ENCODE assay signal across 8 mouse cellular contexts in the genomic region with DNA sequence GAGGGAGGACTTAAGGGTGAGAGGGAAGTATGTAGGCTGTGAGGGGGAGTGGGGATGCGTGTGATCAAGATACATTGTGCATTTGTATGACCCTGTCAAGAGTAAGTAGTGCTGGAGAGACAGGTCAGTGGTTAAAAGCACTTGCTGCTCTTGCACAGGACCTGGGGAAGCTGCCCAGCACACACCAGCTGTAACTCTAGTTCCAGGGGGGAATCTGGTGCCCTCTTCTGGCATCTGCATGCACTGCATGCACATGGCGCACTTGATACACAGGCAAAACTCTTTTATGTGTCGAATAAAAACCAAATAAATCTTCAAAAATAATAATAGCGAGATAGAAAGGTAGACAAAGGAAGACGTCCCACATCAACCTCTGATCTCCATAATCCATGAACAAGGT. TPM values are rescaled to one million over a fixed set of nuclear protein-coding genes. Genes with fewer than 3 reads are reported as not detected.
DNase-seq lines count a peak whose midpoint lies in the region; ATAC-seq and TF ChIP-seq lines count a peak whose summit lies in the region.

No protein-coding gene starts in this region.

- peak; percentile 66 for TF ChIP-seq CTCF in heart, postnatal 0 days (IDR thresholded peaks at IDR 0.05; ENCODE audit: low read depth)

- DNase-seq in heart, postnatal 0 days (ENCODE audit: low spot score), result no peak
- no peak for DNase-seq in heart, adult 8-10 months (ENCODE audit: low spot score)
- peak; percentile 90 for DNase-seq in 3T3-L1 (ENCODE audit: low read depth, low spot score)
- peak; percentile 63 for DNase-seq in adrenal gland, adult 2 months
- DNase-seq in embryo, embryonic 11 days, result peak; percentile 64
- peak; percentile 70 for DNase-seq in lung, postnatal 10 days
- peak; percentile 67 to 85 for DNase-seq in spleen, postnatal 4 days (ENCODE audit: low spot score in 2 of 2)

- ATAC-seq in heart, postnatal 0 days (ENCODE audit: insufficient read depth, low read depth), result no peak
- ATAC-seq in intestine, embryonic 16.5 days, result peak; percentile 52; the same call in 1 of the 2 replicates

- H3K4me1 ChIP-seq in heart, postnatal 0 days (ENCODE audit: control insufficient read depth, insufficient read depth), result no peaks in the 10 kb centered on the region
- no peaks in the 10 kb centered on the region for H3K4me1 ChIP-seq in intestine, embryonic 16.5 days (ENCODE audit: control insufficient read depth, insufficient read depth, low read length)

- H3K4me2 ChIP-seq in heart, postnatal 0 days (ENCODE audit: low read depth, low read length), result no peak overlapping the region
- H3K4me2 ChIP-seq in intestine, embryonic 16.5 days (ENCODE audit: low read depth, low read length), result no peak overlapping the region

- no peaks in the 10 kb centered on the region for H3K9me3 ChIP-seq in heart, postnatal 0 days (replicated peaks; ENCODE audit: control insufficient read depth, low read length)
- no peaks in the 10 kb centered on the region for H3K9me3 ChIP-seq in intestine, embryonic 16.5 days (ENCODE audit: control insufficient read depth, low read length)

- 0 out of 2 replicates have a peak, but pooled peaks cover 3% of the 10 kb centered on the region for H3K36me3 ChIP-seq in heart, postnatal 0 days (replicated peaks; ENCODE audit: control insufficient read depth, insufficient read depth, low read length)
- peaks cover 6% of the 10 kb centered on the region; the same call in 1 of the 2 replicates for H3K36me3 ChIP-seq in intestine, embryonic 16.5 days (ENCODE audit: control insufficient read depth, insufficient read depth, low read length)

- 61% methylated on average over 5 of the region's 5 CpGs for WGBS in heart, postnatal 0 days
- 52% methylated on average over 5 of the region's 5 CpGs for WGBS in intestine, embryonic 16.5 days

- H3K4me3 ChIP-seq in heart, postnatal 0 days (ENCODE audit: low read depth, low read length), result no peak overlapping the region
- H3K4me3 ChIP-seq in intestine, embryonic 16.5 days (ENCODE audit: low read length), result no peak overlapping the region

- H3K9ac ChIP-seq in heart, postnatal 0 days (replicated peaks; ENCODE audit: low read depth, low read length), result no peak overlapping the region
- H3K9ac ChIP-seq in intestine, embryonic 16.5 days (ENCODE audit: low read depth, low read length), result no peak overlapping the region

- H3K27me3 ChIP-seq in heart, postnatal 0 days (ENCODE audit: control insufficient read depth, insufficient read depth, low read length), result no peaks in the 10 kb centered on the region
- no peaks in the 10 kb centered on the region for H3K27me3 ChIP-seq in intestine, embryonic 16.5 days (replicated peaks; ENCODE audit: control insufficient read depth, insufficient read depth, low read length)

- H3K27ac ChIP-seq in heart, postnatal 0 days (ENCODE audit: low read depth), result no peak overlapping the region
- H3K27ac ChIP-seq in intestine, embryonic 16.5 days (ENCODE audit: low read length), result no peak overlapping the region

- no peak for TF ChIP-seq EP300 in heart, postnatal 0 days (IDR thresholded peaks at IDR 0.05; ENCODE audit: low read depth)

RNA-seq across cellular contexts. Expression of a gene that starts 49.5 kb away (rescaled TPM):
- total RNA-seq in heart, postnatal 0 days (2014; rRNA removed; ENCODE audit: low replicate concordance), result 26.7 and 36.2 TPM in 2 replicates
- polyA plus RNA-seq in heart, postnatal 0 days (2015; fragmentation: Nextera tagmentation; extraction: Ambion mirVana), result 18.7 and 19.4 TPM in 2 replicates
- total RNA-seq in heart, adult 8-10 months (2022), result 10 to 100 TPM; 20.3 to 23.3 (median 22.2) TPM
- 10 to 100 TPM; 30.5 to 32.9 TPM for total RNA-seq in adrenal gland, adult 2 months (2021)
- polyA plus RNA-seq in adrenal gland, adult 2 months (2012; rRNA removed), result 28.8 and 43.3 TPM in 2 replicates
- polyA plus RNA-seq in intestine, embryonic 16.5 days (2015; fragmentation: Nextera tagmentation; extraction: Ambion mirVana), result 33.1 and 33.2 TPM in 2 replicates

Comparison
In these comparisons a context has a peak if more than half of its experiments do, and no peak if none do; other contexts are left out.
1. DNase-seq: peak in 3T3-L1 (single experiment), adrenal gland, adult 2 months (single experiment), embryo, embryonic 11 days (single experiment), lung, postnatal 10 days (single experiment) and spleen, postnatal 4 days (2 of 2); none in heart, postnatal 0 days (single experiment) and heart, adult 8-10 months (single experiment).